Mouse (Mus musculus): ENCODE results near the gene Dclk3. TPM values are rescaled to one million over a fixed set of nuclear protein-coding genes. Genes with fewer than 3 reads are reported as not detected.

Gene Dclk3
- total and polyA plus RNA-seq, 2 experiments from 2014 or later: 7.4 to 10.7 TPM

DNA sequence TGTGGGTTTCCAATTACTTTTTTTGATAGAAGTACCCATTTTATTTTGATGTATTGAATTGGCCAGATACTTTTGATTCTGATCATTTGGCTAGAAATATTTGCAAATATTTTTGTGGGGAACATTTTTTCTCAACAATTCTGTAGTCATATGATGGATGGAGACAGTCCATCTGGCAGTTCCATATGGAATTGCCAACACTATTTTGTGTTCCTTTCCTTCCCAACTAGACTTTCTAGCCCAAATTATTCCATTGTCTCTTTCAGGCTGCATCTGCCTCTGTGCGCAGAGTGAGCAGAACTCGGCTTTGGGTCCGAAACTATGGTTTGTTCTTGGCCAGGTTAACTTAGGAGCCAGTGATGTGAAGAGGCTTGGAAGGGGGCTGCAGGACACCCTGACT lies 42.1 kb downstream of the Dclk3 start:
- Histone ChIP-seq H3K4me2 (ENCODE audit: low read depth, low read length, poor library complexity, severe bottlenecking) (no peak overlapping the region), H3K27ac (ENCODE audit: low read depth, low read length) (no peak overlapping the region), H3K4me3 (ENCODE audit: low read depth, low read length) (no peak overlapping the region), H3K27me3 (ENCODE audit: insufficient read depth, low read length) (no peaks in the 10 kb centered on the region), H3K9me3 (ENCODE audit: low read length) (no peaks in the 10 kb centered on the region), H3K4me1 (ENCODE audit: insufficient read depth, low read length) (peaks cover 9% of the 10 kb centered on the region; the same call in 1 of the 2 replicates), H3K9ac (replicated peaks; ENCODE audit: low read length, poor library complexity, severe bottlenecking) (no peak overlapping the region), H3K36me3 (ENCODE audit: insufficient read depth, low read length) (0 out of 2 replicates have a peak, but pooled peaks cover 3% of the 10 kb centered on the region)
- ATAC-seq (ENCODE audit: low FRiP score): no peak
- no peak for DNase-seq (ENCODE audit: low spot score)
- no peak for TF ChIP-seq CTCF (IDR thresholded peaks at IDR 0.05)
- WGBS: 87% methylated on average over 3 of the region's 3 CpGs

DNA sequence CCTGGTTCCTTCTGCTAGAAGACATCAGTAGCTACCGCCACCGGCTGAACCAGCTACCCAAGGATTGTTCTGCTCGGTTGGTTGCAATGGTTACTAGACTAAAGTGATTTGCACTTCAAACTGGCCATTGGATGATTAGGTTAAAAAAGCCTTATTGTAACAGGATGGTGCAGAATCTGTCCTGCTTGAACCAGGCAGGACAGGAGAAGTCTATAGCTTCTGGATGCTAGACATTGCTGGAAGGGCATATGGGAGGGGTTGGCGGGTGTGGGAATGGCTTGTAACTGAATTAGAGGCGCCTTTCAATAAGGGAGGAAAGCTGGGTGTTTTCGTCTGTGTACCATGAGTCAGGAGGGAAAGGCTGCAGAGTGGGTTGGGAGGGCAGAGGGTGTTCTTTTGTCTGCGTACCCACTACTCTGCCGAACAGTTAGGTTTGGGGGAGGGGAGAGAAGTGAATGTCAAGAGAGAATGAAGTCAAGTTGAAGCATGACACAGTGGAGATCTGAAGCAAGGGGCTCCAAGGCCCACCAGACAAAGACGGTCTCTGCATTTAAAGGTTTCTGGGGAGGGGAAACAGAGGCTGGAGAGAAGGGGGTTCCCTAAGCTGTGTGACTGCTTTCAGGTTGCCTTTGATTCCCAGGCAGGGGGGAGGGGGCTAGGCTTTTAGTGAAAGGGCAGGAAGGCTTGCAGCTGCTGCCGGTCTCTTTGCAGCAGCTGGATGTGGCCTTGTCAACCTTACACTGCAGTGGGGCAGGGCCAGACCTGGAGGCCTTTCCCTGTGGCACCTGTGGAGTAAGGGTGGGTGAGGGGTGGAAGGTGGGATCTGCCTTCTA lies 48.0 kb downstream of the Dclk3 start:
- WGBS: 41% methylated on average over 10 of the region's 10 CpGs
- DNase-seq (ENCODE audit: low spot score) (no peak), ATAC-seq (ENCODE audit: low FRiP score) (no peak)
- H3K4me2 ChIP-seq (ENCODE audit: low read depth, low read length, poor library complexity, severe bottlenecking): no peak overlapping the region
- no peak overlapping the region for H3K4me3 ChIP-seq (ENCODE audit: low read depth, low read length)
- no peaks in the 10 kb centered on the region for H3K9me3 ChIP-seq (ENCODE audit: low read length)
- TF ChIP-seq CTCF (IDR thresholded peaks at IDR 0.05): no peak
- H3K36me3 ChIP-seq (ENCODE audit: insufficient read depth, low read length): 0 out of 2 replicates have a peak, but pooled peaks cover 3% of the 10 kb centered on the region
- H3K27me3 ChIP-seq (ENCODE audit: insufficient read depth, low read length): no peaks in the 10 kb centered on the region
- H3K4me1 ChIP-seq (ENCODE audit: insufficient read depth, low read length): no peaks in the 10 kb centered on the region
- H3K9ac ChIP-seq (replicated peaks; ENCODE audit: low read length, poor library complexity, severe bottlenecking): no peak overlapping the region
- no peak overlapping the region for H3K27ac ChIP-seq (ENCODE audit: low read depth, low read length)

DNA sequence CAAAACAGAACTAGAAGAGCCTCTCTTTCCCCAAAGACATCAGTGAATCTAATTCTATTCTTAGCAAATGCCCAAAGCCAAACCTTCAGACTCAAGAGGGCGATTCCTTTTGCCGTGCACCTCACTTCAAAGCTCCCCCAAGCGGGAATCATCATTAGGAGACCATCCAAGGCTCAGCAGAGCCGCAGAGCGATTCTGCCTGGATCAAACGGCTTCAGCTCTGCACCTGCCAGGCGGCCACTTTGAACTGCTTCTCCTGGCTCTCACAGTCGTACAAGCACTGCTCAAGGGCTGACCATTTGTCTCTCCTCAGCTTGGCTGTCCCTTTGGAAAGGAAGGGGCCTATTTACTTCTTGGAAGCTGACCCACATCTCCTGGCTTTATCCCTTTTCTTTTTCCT lies 51.7 kb downstream of the Dclk3 start:
- Histone ChIP-seq H3K27me3 (ENCODE audit: insufficient read depth, low read length) (0 out of 2 replicates have a peak, but pooled peaks cover 4% of the 10 kb centered on the region), H3K4me2 (ENCODE audit: low read depth, low read length, poor library complexity, severe bottlenecking) (no peak overlapping the region), H3K4me3 (ENCODE audit: low read depth, low read length) (no peak overlapping the region), H3K4me1 (ENCODE audit: insufficient read depth, low read length) (no peaks in the 10 kb centered on the region), H3K9ac (replicated peaks; ENCODE audit: low read length, poor library complexity, severe bottlenecking) (no peak overlapping the region), H3K27ac (ENCODE audit: low read depth, low read length) (no peak overlapping the region), H3K9me3 (ENCODE audit: low read length) (no peaks in the 10 kb centered on the region), H3K36me3 (ENCODE audit: insufficient read depth, low read length) (no peaks in the 10 kb centered on the region)
- ATAC-seq (ENCODE audit: low FRiP score) (no peak), DNase-seq (ENCODE audit: low spot score) (no peak)
- 28% methylated on average over 8 of the region's 8 CpGs for WGBS
- TF ChIP-seq CTCF (IDR thresholded peaks at IDR 0.05): no peak

DNA sequence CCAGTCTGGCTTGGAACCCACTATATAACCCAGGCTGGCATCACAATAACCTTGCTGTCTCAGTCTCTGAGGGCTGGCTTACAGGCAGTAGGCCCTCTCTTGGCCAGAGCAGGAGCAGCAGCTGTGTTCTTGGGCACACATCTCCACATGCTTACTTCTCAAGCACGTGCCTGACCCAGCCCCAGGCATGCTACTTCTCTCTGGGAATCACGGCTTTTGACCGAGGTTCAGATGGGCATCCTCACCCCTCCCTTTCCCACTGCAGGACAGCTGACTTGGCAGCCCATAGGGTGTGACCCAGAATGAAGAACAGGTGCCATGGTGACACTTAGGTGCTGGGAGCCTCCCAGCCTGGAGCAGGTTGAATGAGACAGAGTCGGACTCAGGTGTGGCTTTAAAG lies 52.4 kb downstream of the Dclk3 start:
- WGBS: 63% methylated on average over 4 of the region's 4 CpGs
- H3K9ac ChIP-seq (replicated peaks; ENCODE audit: low read length, poor library complexity, severe bottlenecking): no peak overlapping the region
- DNase-seq (ENCODE audit: low spot score) (no peak), ATAC-seq (ENCODE audit: low FRiP score) (no peak)
- no peaks in the 10 kb centered on the region for H3K36me3 ChIP-seq (ENCODE audit: insufficient read depth, low read length)
- TF ChIP-seq CTCF (IDR thresholded peaks at IDR 0.05): 0 out of 2 replicates have a peak, but pooled peaks have one; percentile 9
- no peak overlapping the region for H3K4me3 ChIP-seq (ENCODE audit: low read depth, low read length)
- no peak overlapping the region for H3K4me2 ChIP-seq (ENCODE audit: low read depth, low read length, poor library complexity, severe bottlenecking)
- H3K4me1 ChIP-seq (ENCODE audit: insufficient read depth, low read length): no peaks in the 10 kb centered on the region
- H3K27ac ChIP-seq (ENCODE audit: low read depth, low read length): no peak overlapping the region
- H3K27me3 ChIP-seq (ENCODE audit: insufficient read depth, low read length): 0 out of 2 replicates have a peak, but pooled peaks cover 4% of the 10 kb centered on the region
- H3K9me3 ChIP-seq (ENCODE audit: low read length): no peaks in the 10 kb centered on the region

DNA sequence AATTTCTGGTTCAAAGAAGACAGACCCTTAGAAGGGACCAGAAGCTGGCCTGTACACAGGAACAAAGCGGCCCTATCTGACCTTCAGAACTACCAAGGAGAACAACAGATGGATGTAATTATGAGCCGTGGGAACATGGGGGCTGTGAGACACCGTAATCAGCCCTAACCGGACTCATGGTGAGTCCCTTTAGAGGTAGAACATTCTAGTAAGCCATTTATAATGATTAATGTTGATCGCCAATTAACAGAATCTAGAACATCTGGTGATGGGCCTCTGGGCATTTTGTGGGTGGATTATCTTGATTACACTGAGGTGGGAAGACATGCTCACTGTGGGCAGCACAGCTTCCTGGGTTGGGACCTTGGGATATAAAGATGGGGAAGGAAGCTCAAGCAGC lies 54.6 kb downstream of the Dclk3 start:
- H3K4me2 ChIP-seq (ENCODE audit: low read depth, low read length, poor library complexity, severe bottlenecking): no peak overlapping the region
- H3K4me1 ChIP-seq (ENCODE audit: insufficient read depth, low read length): no peaks in the 10 kb centered on the region
- H3K27me3 ChIP-seq (ENCODE audit: insufficient read depth, low read length): 0 out of 2 replicates have a peak, but pooled peaks cover 4% of the 10 kb centered on the region
- ATAC-seq (ENCODE audit: low FRiP score) (no peak), DNase-seq (ENCODE audit: low spot score) (no peak)
- TF ChIP-seq CTCF (IDR thresholded peaks at IDR 0.05): no peak
- WGBS: 78% methylated on average over 5 of the region's 5 CpGs
- no peak overlapping the region for H3K4me3 ChIP-seq (ENCODE audit: low read depth, low read length)
- H3K27ac ChIP-seq (ENCODE audit: low read depth, low read length): no peak overlapping the region
- no peaks in the 10 kb centered on the region for H3K9me3 ChIP-seq (ENCODE audit: low read length)
- H3K9ac ChIP-seq (replicated peaks; ENCODE audit: low read length, poor library complexity, severe bottlenecking): no peak overlapping the region
- H3K36me3 ChIP-seq (ENCODE audit: insufficient read depth, low read length): no peaks in the 10 kb centered on the region

DNA sequence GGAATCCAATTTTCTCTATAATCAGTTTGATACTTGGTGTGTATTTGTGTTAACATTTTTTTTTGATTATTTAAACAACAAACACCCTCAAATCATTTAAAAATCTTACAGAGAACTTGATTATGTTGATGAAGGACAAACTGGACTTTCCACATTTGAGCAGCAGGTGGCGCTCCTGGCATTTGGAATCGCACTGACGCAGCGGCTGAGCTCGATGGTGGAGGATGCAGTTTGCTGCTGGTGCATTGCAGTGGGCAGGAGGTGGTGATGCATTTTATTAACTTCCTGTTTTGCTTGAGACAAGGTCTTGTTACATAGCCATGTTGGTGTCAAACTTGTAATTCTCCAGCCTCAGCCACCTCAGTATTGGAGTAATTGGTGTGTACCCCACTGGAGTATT lies 56.7 kb downstream of the Dclk3 start:
- Histone ChIP-seq H3K27me3 (ENCODE audit: insufficient read depth, low read length) (0 out of 2 replicates have a peak, but pooled peaks cover 4% of the 10 kb centered on the region), H3K4me3 (ENCODE audit: low read depth, low read length) (no peak overlapping the region), H3K4me1 (ENCODE audit: insufficient read depth, low read length) (no peaks in the 10 kb centered on the region), H3K4me2 (ENCODE audit: low read depth, low read length, poor library complexity, severe bottlenecking) (no peak overlapping the region), H3K9me3 (ENCODE audit: low read length) (no peaks in the 10 kb centered on the region), H3K9ac (replicated peaks; ENCODE audit: low read length, poor library complexity, severe bottlenecking) (no peak overlapping the region), H3K27ac (ENCODE audit: low read depth, low read length) (no peak overlapping the region), H3K36me3 (ENCODE audit: insufficient read depth, low read length) (no peaks in the 10 kb centered on the region)
- ATAC-seq (ENCODE audit: low FRiP score): 0 out of 2 replicates have a peak, but pooled peaks have one; percentile 56
- peak; percentile 98 for TF ChIP-seq CTCF (IDR thresholded peaks at IDR 0.05)
- WGBS: under 1% methylated on average over 5 of the region's 5 CpGs
- peak; percentile 89 for DNase-seq (ENCODE audit: low spot score)

All from midbrain, postnatal 0 days (tissue).